Mouse (Mus musculus) frontal cortex, adult 2 months (tissue): Measurements from ENCODE around the gene Gm20388. TPM values are rescaled to one million over a fixed set of nuclear protein-coding genes. Genes with fewer than 3 reads are reported as not detected.

Experiments
- DNase-seq, 2 experiments: peaks; one replicate each; pipeline ENCODE4 v3.0.0; 2022; ENCODE audit warnings: low spot score in 1 of 2; ENCODE audit errors: extremely low spot score in 1 of 2
- polyA plus RNA-seq: library from polyadenylated mRNA; depleted of rRNA; stranded (reverse); fragments of >200 nt; gene quantifications from 2 replicates; pipeline ENCODE4 v1.2.3, GENCODE M21; 2012

Gene Gm20388
- polyA plus RNA-seq, 1 experiment: 22.2 TPM

DNA sequence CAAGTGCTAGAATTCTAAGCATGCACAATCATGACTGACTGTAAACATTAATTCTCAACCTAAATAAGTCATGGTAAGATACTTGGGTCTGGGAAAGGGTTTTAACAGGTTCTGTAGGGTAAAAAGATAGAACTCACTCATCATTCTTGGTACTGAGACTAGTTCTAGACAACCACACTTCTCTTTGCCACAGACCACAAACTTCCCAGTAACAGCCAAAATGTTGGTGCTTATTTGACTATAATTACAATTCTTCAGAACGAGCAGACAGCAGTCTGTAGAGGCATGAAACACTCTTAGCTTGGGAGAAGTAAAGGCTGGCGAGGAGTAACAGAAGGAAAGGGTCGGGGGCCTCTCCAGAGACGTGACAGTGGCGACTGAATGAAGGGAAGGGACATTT, 3051.4 kb downstream of the Gm20388 start:
- DNase-seq: no peak

DNA sequence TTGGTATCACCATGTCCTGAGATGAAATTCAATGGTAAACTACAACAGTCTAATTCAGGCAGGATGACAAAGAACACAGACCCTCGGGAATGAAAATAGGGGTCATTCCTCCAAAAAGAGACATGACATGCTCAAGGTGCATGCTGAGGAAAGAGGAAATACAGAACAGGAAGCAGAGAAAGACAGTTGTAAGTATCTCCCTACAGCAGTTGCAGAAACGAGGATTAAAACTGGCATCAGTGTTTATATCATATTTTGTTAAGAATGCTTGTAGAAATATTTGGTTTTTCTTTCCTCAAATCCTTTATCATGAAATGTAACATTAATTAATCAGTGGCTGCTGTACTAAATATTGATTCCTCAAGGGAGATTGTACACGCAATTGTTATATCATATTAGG, 3056.0 kb downstream of the Gm20388 start:
- no peak for DNase-seq

DNA sequence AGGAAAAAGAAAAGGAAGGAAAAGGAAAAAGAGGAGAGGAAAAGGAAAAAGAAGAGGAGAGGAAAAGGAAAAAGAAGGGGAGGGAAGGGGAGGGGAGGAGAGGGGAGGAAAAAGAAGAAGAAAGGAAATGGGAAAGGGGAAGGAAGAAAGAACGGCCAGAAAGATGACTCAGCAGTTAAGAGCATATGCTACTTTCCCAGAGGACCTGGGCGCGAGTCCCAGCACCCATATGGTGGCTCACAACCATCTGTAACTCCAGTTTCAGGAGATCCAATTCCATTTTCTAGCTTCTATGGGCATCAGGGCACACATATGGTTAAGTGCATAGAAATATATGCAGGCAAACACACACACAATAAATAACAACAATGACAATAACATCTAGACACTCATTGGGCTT, 3057.5 kb downstream of the Gm20388 start:
- no peak for DNase-seq

DNA sequence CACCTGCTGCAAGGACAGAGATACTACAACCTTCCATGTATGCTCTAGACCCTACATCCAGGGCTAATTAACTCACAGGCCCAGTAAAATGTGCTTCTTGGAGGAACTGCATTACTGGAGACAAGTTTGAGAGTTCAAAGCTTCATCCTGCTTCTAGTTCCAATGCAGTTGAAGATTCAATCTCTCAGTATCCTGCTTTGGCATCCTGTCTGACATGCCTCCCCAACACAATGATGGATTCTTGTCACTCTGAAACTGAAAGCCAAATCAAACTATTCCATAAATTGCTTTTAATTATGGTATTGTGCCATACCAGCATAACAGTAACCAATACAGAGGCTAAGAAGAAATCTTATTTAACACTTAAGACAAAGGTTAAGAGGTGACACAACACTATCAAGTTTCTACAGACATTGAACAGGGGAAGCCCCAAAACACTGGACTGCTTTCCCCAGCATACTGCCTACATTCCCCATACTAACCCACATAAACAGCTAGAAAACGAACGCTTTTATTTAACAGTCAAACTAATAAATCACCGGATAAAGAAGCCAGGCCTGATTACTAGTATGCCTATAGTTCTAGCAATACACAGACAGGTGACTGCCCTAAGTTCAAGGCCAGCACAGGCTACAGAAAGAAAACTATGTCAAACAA, 3059.5 kb downstream of the Gm20388 start:
- no peak for DNase-seq

DNA sequence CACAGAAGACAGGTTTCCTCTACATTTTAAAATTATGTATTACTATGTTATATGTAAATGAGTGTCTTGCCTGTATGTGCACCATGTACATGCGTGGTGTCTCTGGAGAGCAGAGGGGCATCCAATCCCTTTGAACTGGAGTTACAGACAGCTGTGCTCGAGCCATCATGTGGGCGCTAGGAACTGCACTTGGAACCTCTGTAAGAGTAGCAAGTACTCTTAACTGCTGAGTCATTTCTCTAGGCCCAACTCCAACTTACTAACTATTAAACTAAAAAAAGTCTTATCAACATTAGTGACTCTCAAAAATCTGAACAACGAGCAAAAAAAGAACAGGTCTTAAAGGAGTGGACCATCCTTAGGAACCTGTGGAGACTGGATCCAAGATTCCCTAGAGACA, 3065.4 kb downstream of the Gm20388 start:
- DNase-seq: no peak

DNA sequence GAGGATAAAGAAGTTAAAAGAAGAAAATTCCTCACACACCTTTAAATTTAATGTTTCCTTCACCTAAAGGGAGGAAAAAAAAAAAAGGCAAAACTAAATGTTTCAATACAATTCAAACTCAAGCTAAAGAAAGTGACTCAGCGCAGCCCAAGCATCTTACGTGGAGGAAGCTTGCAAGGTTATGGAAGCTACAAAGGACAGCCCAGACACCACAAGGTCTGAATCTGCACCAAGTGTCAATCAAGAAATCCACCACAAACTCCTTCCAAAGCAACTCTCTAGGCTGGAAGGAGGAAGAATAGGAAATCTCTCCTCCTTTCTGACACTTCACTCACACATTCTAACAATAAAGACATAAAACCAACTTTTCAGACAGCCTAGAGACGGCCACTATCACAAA, 3068.8 kb downstream of the Gm20388 start:
- DNase-seq: no peak

DNA sequence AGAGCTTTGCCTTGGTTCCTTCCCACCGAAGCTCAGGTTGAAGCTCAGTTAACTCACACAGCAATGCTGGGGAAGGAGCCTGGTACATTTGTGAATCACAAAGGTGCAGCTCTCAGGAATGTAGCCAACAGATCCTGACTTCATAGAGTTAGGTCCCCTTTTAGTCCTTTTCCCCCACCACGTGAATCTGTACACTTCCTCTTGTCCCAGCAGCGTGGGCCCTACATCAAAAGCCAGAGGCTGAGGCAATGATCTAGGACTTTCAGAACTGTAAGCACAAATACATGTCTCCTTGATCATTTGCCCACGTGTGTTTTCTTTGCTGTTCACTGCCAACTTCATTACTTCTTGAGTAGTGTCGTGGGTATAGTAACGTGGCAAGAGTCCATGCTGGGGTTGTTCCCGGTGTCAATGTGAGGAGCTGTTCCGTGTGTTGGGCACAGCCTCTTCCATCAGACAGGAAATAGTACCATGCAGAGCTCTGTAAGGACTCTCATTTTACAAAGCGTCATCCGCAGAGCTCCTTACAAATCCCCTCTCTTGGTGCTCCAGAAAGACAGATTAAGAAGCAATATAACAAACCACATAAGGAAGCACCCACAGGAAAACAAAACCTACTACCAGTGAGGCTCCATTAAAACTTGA, 3069.3 kb downstream of the Gm20388 start:
- DNase-seq: no peak

DNA sequence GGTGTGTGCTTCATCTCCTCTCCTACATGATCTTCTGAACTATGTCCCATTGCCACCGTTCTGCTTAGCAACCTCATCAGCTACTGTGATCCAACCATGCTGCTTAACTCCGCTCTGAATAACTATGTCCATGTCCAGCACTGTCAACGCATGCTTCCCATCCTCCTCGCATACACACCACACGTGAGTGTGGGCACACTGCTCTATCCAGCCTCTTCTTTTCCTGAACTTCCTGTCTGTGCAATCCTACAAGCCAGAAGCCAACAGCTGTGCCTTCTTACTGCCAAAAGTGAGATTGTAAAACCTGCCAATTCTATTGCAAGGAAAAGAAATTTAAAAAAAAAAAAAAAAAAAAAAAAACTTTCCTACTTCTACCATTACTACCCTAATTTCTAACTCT, 3071.0 kb downstream of the Gm20388 start:
- DNase-seq: no peak

DNA sequence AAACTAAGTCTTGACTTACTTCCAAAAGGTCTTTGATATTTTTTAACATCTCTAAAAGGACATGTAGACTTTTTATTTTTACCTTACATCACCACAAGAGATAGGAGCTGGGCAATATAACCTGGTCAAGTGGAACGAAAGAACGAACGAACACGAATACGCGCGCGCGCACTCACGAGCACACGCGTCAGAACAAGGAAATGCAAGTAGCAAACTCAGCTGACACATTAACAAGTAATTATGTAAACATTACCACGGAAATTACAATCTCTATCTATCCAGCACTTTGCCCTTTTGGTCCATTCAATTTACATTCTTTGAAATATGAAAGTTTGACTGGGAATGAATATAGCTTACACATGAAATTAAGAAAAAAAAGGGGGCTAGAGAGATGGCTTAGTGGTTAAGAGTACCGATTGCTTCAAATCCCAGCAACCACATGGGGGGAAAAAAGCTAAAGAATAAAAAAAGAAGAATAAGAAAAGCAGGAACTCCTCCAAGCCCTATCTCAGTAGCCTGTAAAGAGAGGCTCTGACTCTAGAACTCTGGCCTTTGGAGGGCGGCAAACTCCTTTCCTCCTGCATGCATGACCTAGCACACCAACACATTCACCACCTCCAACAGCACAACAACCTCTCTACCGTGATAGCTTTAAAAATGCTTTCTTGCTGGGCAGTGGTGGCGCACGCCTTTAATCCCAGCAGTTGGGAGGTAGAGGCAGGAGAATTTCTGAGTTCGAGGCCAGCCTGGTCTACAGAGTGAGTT, 3072.7 kb downstream of the Gm20388 start:
- no peak for DNase-seq

DNA sequence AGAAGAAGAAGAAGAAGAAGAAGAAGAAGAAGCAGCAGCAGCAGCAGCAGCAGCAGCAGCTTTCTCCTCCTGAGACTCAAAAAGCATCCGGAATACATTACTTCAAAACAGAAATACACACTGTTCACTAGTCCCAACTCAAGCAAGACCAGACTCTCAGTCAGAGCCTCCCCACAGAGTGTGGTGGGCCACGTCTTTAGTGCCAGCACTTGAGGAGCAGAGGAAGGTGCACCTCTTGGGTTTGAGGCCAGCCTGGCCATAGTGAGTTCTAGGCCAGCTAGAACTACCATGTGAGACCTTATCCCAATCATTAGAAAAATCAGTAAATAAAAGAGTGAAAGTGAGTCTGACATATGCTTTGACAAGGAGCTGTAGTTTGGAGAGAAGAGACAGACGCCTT, 3073.5 kb downstream of the Gm20388 start:
- DNase-seq: no peak

DNA sequence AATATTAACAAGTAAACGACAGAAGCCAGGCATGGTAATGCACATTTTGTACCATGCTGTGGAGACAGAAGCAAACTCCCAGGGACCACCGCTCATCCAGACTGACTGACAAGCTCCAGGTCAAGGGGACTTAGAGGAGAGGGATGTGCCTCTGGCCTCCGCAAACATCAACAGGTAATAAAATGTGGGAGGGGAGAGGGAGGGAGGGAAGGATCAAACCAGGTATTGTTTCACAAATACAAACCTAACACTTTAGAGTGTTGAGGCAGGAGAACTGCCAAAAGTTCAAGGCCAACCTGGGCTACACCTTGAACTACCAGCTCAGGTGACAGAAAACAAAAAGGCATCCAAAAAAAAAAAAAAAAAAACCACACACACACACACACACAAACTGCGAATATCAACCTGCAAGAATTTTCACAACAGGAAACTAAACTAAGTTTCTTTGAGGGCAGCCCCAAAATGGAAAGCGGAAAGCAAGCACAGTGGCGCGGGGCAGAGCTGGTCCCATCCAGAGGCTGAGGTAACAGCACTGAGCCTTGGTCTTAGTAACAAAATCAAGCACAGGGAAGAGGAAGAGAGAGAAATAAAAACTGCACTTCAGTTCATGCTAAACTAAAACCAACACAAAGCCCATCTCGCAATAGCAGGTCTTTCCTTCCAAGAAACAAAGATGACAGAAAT, 3076.0 kb downstream of the Gm20388 start:
- no peak for DNase-seq

DNA sequence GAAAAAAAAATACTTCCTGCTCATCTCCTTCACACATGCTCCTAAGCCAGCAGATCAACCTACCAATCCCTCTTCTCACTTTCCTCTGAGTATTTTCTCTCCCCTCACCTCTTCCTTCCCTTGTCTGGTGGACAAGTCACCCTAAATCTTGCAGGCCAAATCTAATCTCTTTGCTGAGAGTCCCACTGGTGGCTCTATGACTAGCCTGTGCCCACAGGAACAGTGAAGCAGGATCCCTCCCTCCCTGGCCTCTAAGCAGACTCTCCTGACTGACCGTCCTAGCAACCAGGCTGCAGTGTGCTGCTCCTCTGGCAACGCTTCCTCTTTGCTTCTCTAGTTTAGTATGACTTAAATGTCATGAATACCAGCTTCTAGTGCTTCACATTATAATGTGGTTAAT, 3076.6 kb downstream of the Gm20388 start:
- no peak for DNase-seq

DNA sequence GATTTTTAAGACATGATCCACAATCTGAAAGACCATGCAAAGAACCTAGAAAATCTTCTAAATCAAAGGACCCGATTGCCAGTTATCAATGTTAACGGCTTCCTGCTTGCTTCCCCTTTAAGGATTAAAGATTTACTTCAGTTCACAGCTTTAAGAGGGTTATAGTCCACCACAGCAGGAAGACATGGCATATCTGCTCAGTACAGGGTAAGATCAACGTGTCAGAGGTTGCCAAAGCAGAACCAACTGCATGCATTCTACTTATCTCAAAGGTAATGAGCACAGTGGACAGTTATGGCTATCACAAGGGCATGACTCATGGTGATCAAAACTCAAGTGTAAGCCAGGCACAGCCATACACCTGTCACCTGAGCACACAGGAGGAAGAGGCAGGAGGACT, 3078.3 kb downstream of the Gm20388 start:
- no peak for DNase-seq

DNA sequence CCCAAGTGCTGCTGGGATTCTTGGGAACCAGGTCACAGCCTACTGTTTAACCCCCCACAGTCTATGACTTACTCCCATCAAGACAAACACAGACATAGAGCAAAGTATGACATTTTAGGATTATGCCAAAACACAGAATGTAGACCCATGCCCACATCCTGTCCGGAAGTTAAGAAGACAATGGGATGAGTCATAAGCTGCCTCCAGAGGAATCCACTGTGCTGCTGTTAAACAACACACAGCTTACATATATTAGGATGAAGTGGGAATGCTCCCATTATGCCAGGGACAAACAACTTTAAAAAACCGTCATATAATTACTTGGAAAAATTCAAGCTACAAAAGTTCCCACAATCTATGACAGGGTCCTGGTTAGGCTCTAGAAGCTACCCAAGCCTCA, 3079.3 kb downstream of the Gm20388 start:
- DNase-seq: no peak

DNA sequence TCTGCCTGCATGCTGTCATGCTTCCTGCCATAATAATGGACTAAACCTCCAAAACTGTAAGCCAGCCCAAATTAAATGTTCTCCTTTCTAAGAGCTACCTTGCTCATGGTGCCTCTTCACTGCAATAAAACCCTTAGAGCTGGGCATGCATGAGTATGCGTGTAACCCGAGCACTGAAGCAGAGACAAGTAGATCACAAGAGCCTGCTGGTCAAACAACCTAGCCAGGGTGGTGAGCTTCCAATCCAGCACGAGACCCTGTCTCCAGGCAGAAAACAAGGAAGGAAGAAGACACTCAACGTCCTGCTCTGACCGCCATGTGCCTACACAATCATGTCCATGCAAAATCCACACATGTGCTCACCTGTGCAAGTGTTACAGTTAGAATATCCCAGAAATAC, 3080.7 kb downstream of the Gm20388 start:
- DNase-seq: no peak

DNA sequence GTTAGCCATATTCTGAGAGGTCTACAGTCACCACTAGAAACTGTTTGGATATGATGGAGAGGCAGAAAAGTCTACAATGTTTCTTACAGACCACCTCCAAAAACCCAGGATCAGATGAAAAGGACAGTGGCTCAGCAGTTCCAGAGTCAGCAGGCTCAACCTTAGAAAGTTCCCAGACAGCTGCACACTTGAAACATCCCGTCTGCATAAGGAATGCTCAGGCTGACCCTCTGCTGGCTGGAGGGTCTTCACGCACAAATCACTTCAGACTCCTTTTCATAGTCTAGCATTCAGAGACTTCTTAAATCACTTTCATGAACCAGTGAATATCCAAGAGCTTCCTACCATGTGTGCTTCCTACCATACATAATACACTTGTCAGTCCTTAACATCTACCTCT, 3081.7 kb downstream of the Gm20388 start:
- DNase-seq: no peak

DNA sequence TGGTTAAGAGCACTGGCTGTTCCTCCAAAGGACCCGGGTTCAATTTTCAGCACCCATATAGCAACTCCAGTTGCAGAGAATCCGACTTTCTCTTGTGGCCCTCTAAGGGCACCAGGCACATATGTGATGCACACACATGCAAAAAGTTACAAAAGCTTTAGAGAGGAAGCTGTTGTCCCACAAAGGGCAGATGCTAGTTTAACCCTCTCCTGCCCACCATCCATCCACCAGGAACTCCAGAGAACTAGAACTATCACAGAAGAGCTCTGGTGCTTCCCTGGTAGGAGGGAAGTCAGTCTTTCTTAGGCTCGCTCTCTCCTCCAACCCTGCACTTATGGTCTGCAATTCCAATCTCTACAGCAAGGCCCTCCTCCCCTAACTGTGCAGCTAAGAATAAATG, 3082.4 kb downstream of the Gm20388 start:
- no peak for DNase-seq

DNA sequence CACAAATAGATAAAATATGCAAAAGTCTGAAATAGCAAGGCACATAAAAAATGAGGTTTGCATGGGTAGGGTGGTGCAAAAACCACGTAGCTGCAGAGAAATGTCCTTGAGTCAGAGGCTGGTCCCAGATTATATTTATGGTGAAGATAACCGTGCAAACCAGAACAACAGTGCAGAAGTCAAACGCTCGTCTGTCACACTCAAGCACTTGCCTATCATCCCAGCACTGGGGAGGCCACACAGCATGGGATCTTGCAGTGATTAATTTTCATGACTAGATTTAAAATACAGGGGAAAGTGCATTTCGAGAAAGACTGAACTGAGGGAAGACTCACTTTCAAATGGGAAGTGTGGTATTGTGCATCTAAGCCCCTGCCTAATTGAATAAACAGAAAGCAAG, 3083.1 kb downstream of the Gm20388 start:
- DNase-seq: no peak

DNA sequence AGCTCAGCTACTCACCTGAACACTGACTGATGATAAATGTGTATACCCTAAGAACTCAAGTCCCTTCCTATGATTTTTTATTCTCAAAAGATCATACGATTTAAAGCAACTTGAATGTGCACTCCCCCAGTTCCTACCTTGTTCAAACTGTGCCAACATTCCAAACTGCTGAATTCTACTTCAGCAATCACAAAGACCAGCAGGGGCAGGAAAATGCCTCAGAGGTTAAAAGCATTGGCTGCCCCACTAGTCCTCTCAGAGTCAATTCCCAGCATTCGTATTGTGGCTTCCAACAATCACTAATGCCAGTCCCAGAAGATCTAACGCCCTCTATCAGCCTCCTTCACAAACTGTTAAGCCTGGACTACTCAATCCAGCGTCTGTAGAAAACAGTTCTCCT, 3087.3 kb downstream of the Gm20388 start:
- no peak for DNase-seq

DNA sequence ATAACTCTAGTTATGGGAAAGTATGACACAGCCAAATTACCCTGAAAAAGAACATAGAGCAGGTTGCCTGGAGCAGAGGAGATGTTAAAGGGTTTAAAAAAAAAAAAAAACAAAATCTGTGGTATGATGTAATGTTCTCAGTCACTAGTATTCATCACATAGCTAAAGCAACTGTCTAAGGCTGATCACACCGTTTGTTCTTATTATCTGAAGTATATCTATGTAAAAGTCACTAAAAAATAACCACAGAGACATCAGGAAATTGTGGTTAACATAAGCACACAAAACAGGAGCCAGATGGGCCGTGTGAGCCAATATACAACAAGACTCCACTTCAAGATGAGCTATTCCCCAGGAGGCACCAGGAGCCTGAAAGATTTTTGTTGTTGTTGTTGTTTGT, 3089.7 kb downstream of the Gm20388 start:
- DNase-seq: no peak
